In the genomic region with DNA sequence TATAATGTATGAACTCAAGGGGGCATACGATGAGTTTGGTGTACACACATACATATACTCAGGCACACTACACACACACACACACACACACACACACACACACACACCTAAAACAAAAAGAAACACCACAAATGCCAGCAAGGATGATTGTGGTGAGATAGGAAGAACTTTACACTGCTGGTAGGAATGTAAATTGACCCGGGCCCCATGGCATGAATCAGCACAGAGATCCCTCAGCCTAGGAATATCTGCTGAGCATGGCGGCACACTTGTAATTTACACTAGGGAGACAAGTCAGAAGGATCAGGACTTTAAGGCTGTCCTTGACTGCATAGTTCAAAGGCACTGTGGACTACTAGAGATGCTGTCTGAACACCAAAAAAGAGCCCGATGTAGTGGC, we compare ENCODE assay signal across 25 mouse cellular contexts. TPM values are rescaled to one million over a fixed set of nuclear protein-coding genes. Genes with fewer than 3 reads are reported as not detected.
DNase-seq lines count a peak whose midpoint lies in the region; ATAC-seq and TF ChIP-seq lines count a peak whose summit lies in the region.
"Had no signal": no experiment of that assay in that cellular context is flagged by ENCODE, and none has a peak within 500 bp of the region (broad histone marks: within the 10 kb centered on the region; RNA-seq: fewer than 3 reads in every experiment).

No protein-coding gene starts in this region.

- no peak overlapping the region for H3K9ac ChIP-seq in intestine, postnatal 0 days (ENCODE audit: low read depth, low read length)
- no peak overlapping the region for H3K9ac ChIP-seq in intestine, embryonic 16.5 days (ENCODE audit: low read depth, low read length)
- H3K9ac ChIP-seq: embryonic facial prominence, embryonic 12.5 days; forebrain, embryonic 13.5 days; forebrain, embryonic 15.5 days; forebrain, postnatal 0 days had no signal

- H3K36me3 ChIP-seq in intestine, postnatal 0 days (ENCODE audit: control insufficient read depth, insufficient read depth), result peaks cover 17% of the 10 kb centered on the region
- H3K36me3 ChIP-seq in intestine, embryonic 16.5 days (ENCODE audit: control insufficient read depth, insufficient read depth, low read length), result no peaks in the 10 kb centered on the region

- no peak for ATAC-seq in intestine, postnatal 0 days
- no peak for ATAC-seq in intestine, embryonic 16.5 days
- ATAC-seq: CD4-positive, CD25-positive, alpha-beta regulatory T cell, adult 4 months; forebrain, embryonic 13.5 days; forebrain, embryonic 15.5 days; forebrain, postnatal 0 days had no signal

- no peaks in the 10 kb centered on the region for H3K27me3 ChIP-seq in intestine, postnatal 0 days (replicated peaks; ENCODE audit: control insufficient read depth, insufficient read depth, low read length)
- H3K27me3 ChIP-seq in intestine, embryonic 16.5 days (replicated peaks; ENCODE audit: control insufficient read depth, insufficient read depth, low read length), result no peaks in the 10 kb centered on the region
- H3K27me3 ChIP-seq: CH12.LX; embryonic facial prominence, embryonic 12.5 days; forebrain, embryonic 13.5 days; forebrain, embryonic 15.5 days had no signal

- intact Hi-C loops in gastrocnemius, adult 2 months (cut with DNase I), result no loop called here
- intact Hi-C loops in gastrocnemius, postnatal 14 days (cut with DNase I; ENCODE audit: low total_unique reads), result no loop called here

- no peak for DNase-seq in gastrocnemius, adult 2 months
- DNase-seq in gastrocnemius, postnatal 14 days, result no peak
- DNase-seq in NIH3T3 (ENCODE audit: low read depth), result peak; percentile 45
- DNase-seq in kidney, postnatal 36 days, result no peak
- DNase-seq in layer of hippocampus, postnatal 36 days, result no peak
- DNase-seq: adrenal gland, adult 2 months; adrenal gland, postnatal 10 days; adrenal gland, postnatal 25 days; B cell, adult 2 months; cerebellum, adult 11 months; cerebellum, adult 18-20 months; cerebellum, adult 8-10 months; cerebellum, adult 9-11 months; cerebellum, postnatal 14 days; cerebellum, postnatal 36 days; forebrain, postnatal 0 days had no signal

- H3K9me3 ChIP-seq in intestine, postnatal 0 days (ENCODE audit: control insufficient read depth), result no peaks in the 10 kb centered on the region
- no peaks in the 10 kb centered on the region for H3K9me3 ChIP-seq in intestine, embryonic 16.5 days (ENCODE audit: control insufficient read depth, low read length)
- H3K9me3 ChIP-seq: embryonic facial prominence, embryonic 10.5 days; embryonic facial prominence, embryonic 12.5 days; forebrain, embryonic 13.5 days; forebrain, embryonic 15.5 days; G1E had no signal

- H3K4me3 ChIP-seq in gastrocnemius, adult 2 months, result no peak overlapping the region
- H3K4me3 ChIP-seq in intestine, postnatal 0 days (ENCODE audit: low read depth, low read length), result no peak overlapping the region
- no peak overlapping the region for H3K4me3 ChIP-seq in intestine, embryonic 16.5 days (ENCODE audit: low read length)
- H3K4me3 ChIP-seq: embryonic facial prominence, embryonic 10.5 days; embryonic facial prominence, embryonic 12.5 days; forebrain, embryonic 13.5 days; forebrain, embryonic 15.5 days had no signal

- no peak overlapping the region for H3K4me2 ChIP-seq in intestine, postnatal 0 days (replicated peaks; ENCODE audit: low read depth)
- H3K4me2 ChIP-seq in intestine, embryonic 16.5 days (ENCODE audit: low read depth, low read length), result no peak overlapping the region
- H3K4me2 ChIP-seq: embryonic facial prominence, embryonic 12.5 days; forebrain, embryonic 13.5 days; forebrain, embryonic 15.5 days had no signal

- 65% methylated on average over 4 of the region's 4 CpGs for WGBS in intestine, postnatal 0 days
- WGBS in intestine, embryonic 16.5 days, result 79% methylated on average over 4 of the region's 4 CpGs

- no peaks in the 10 kb centered on the region; the same call in 1 of the 2 replicates for H3K4me1 ChIP-seq in intestine, postnatal 0 days (replicated peaks; ENCODE audit: control insufficient read depth, insufficient read depth, low read length)
- H3K4me1 ChIP-seq in intestine, embryonic 16.5 days (ENCODE audit: control insufficient read depth, insufficient read depth, low read length), result peaks cover 3% of the 10 kb centered on the region; the same call in 1 of the 2 replicates
- H3K4me1 ChIP-seq: embryonic facial prominence, embryonic 10.5 days; embryonic facial prominence, embryonic 12.5 days; forebrain, embryonic 13.5 days; forebrain, embryonic 15.5 days had no signal

- TF ChIP-seq CTCF in gastrocnemius, adult 2 months (IDR thresholded peaks at IDR 0.05), result peak; percentile 4; the same call in 1 of the 2 replicates
- TF ChIP-seq CTCF in intestine, postnatal 0 days (IDR thresholded peaks at IDR 0.05; ENCODE audit: low read depth), result peak; percentile 44

- no peak overlapping the region for H3K27ac ChIP-seq in gastrocnemius, adult 2 months
- H3K27ac ChIP-seq in intestine, postnatal 0 days (ENCODE audit: low read depth, low read length), result no peak overlapping the region
- no peak overlapping the region for H3K27ac ChIP-seq in intestine, embryonic 16.5 days (ENCODE audit: low read length)
- H3K27ac ChIP-seq: embryonic facial prominence, embryonic 10.5 days; embryonic facial prominence, embryonic 12.5 days; forebrain, embryonic 13.5 days; forebrain, embryonic 15.5 days had no signal

RNA-seq across cellular contexts. Expression of a gene that starts 23.8 kb away (rescaled TPM):
- under 1 TPM; 0.38 to 0.45 TPM for total RNA-seq in gastrocnemius, adult 2 months (2021)
- total RNA-seq in gastrocnemius, postnatal 14 days (2021), result under 1 TPM; 0.47 to 0.73 TPM
- polyA plus RNA-seq in intestine, postnatal 0 days (2015; fragmentation: Nextera tagmentation; extraction: Ambion mirVana), result 4.6 and 4.9 TPM in 2 replicates
- 7.4 and 7.6 TPM in 2 replicates for polyA plus RNA-seq in intestine, embryonic 16.5 days (2015; fragmentation: Nextera tagmentation; extraction: Ambion mirVana)
- total RNA-seq in layer of hippocampus, postnatal 36 days (2021), result 1 to 10 TPM; 4.5 to 4.9 TPM

RNA-seq across cellular contexts. Expression of a gene that starts 23.9 kb away (rescaled TPM):
- 10 to 100 TPM; 35.0 to 46.0 TPM for total RNA-seq in gastrocnemius, adult 2 months (2021)
- total RNA-seq in gastrocnemius, postnatal 14 days (2021), result 10 to 100 TPM; 48.9 to 50.1 TPM
- 333 and 338 TPM in 2 replicates for polyA plus RNA-seq in intestine, postnatal 0 days (2015; fragmentation: Nextera tagmentation; extraction: Ambion mirVana)
- polyA plus RNA-seq in intestine, embryonic 16.5 days (2015; fragmentation: Nextera tagmentation; extraction: Ambion mirVana), result 289 and 291 TPM in 2 replicates
- 100 to 1,000 TPM; 173 to 175 TPM for total RNA-seq in layer of hippocampus, postnatal 36 days (2021)

RNA-seq across cellular contexts. Expression of a gene that starts 41.4 kb away (rescaled TPM):
- total RNA-seq in gastrocnemius, adult 2 months (2021), result 10 to 100 TPM; 22.1 to 28.5 TPM
- 10 to 100 TPM; 20.0 to 26.6 TPM for total RNA-seq in gastrocnemius, postnatal 14 days (2021)
- polyA plus RNA-seq in intestine, postnatal 0 days (2015; fragmentation: Nextera tagmentation; extraction: Ambion mirVana), result 34.1 and 37.3 TPM in 2 replicates
- 55.0 and 59.2 TPM in 2 replicates for polyA plus RNA-seq in intestine, embryonic 16.5 days (2015; fragmentation: Nextera tagmentation; extraction: Ambion mirVana)
- 10 to 100 TPM; 29.7 to 31.4 TPM for total RNA-seq in layer of hippocampus, postnatal 36 days (2021)

RNA-seq across cellular contexts. Expression of a gene that starts 41.9 kb away (rescaled TPM):
- total RNA-seq in gastrocnemius, adult 2 months (2021), result 1 to 10 TPM; 4.9 to 5.5 TPM
- total RNA-seq in gastrocnemius, postnatal 14 days (2021), result 1 to 10 TPM; 7.6 to 7.8 TPM
- polyA plus RNA-seq in intestine, postnatal 0 days (2015; fragmentation: Nextera tagmentation; extraction: Ambion mirVana), result 15.1 and 15.9 TPM in 2 replicates
- polyA plus RNA-seq in intestine, embryonic 16.5 days (2015; fragmentation: Nextera tagmentation; extraction: Ambion mirVana), result 31.8 and 34.0 TPM in 2 replicates
- total RNA-seq in layer of hippocampus, postnatal 36 days (2021), result 10 to 100 TPM; 76.0 to 81.9 TPM

RNA-seq across cellular contexts. Expression of a gene that starts 46.1 kb away (rescaled TPM):
- 100 to 1,000 TPM; 103 to 115 TPM for total RNA-seq in gastrocnemius, adult 2 months (2021)
- total RNA-seq in gastrocnemius, postnatal 14 days (2021), result 10 to 100 TPM; 39.6 to 74.8 TPM
- 13.0 and 13.6 TPM in 2 replicates for polyA plus RNA-seq in intestine, postnatal 0 days (2015; fragmentation: Nextera tagmentation; extraction: Ambion mirVana)
- polyA plus RNA-seq in intestine, embryonic 16.5 days (2015; fragmentation: Nextera tagmentation; extraction: Ambion mirVana), result 6.8 and 9.9 TPM in 2 replicates
- total RNA-seq in layer of hippocampus, postnatal 36 days (2021), result 10 to 100 TPM; 41.1 to 43.6 TPM
